Mouse (Mus musculus): ENCODE results near the gene Slco1a6. TPM values are rescaled to one million over a fixed set of nuclear protein-coding genes. Genes with fewer than 3 reads are reported as not detected.
"Not testable (repeated sequence)": the region's sequence is repeated elsewhere in the genome, so short reads cannot be mapped to it uniquely, and the experiment has no call there.

Gene Slco1a6
- polyA plus RNA-seq, 1 experiment from 2014 or later: not detected

DNA sequence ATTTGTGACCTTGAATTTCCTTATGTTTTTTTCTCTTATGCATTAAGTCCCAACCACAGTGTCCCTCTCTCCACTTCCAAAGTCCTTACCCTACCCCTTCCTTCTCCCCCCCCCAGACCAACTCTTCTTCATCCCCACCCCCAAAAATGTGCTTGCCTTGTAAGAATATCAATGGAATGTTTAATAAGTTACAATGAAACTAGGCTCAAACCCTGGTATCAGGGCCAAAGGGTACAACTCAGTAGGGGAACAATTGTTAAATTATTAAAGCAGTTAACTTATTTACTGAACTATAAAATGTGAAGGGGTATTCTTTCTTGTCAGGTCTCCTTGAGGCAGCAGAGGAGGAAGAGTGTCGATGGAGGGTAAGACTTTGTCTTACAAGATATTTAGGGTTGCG is 47.1 kb downstream of the Slco1a6 start:
- no peaks in the 10 kb centered on the region for H3K9me3 ChIP-seq
- H3K27ac ChIP-seq (replicated peaks): no peak overlapping the region
- no peak for ATAC-seq (replicated peaks)
- H3K9ac ChIP-seq (replicated peaks): no peak overlapping the region
- H3K4me2 ChIP-seq (replicated peaks): no peak overlapping the region
- H3K27me3 ChIP-seq: no peaks in the 10 kb centered on the region
- 96% methylated on average over 2 of the region's 2 CpGs for WGBS
- H3K4me1 ChIP-seq: no peaks in the 10 kb centered on the region
- no peak overlapping the region for H3K4me3 ChIP-seq
- H3K36me3 ChIP-seq: no peaks in the 10 kb centered on the region

DNA sequence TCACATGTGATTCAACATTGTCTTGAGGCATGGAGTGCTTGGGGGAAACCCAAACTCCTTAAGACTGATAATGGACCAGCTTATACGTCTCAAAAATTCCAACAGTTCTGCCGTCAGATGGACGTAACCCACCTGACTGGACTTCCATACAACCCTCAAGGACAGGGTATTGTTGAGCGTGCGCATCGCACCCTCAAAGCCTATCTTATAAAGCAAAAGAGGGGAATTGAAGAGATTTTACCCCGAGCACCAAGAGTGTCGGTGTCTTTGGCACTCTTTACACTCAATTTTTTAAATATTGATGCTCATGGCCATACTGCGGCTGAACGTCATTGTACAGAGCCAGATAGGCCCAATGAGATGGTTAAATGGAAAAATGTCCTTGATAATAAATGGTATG is 54.2 kb downstream of the Slco1a6 start:
- WGBS: 100% methylated on average over 5 of the region's 10 CpGs

DNA sequence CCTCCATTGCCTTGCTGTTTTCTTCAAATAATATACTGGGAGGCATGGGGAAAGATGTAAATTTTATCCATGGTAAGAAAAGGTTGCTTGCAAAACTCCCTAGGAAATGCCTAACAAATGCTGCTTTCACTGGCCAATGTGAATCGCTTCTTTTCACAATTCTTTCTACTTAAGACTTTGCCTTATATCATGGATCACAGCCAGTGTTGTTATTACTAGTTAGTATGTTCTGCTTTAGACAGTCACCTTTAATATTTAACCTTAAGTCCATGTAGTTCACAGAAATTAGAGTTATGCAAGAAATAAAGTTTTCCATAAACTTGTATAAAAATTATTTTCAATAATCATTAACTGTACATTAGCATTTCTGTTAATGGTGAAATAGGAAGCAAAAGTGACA is 60.0 kb downstream of the Slco1a6 start:
- Histone ChIP-seq H3K4me1 (no peaks in the 10 kb centered on the region), H3K9ac (replicated peaks) (no peak overlapping the region), H3K27me3 (no peaks in the 10 kb centered on the region), H3K4me3 (no peak overlapping the region), H3K4me2 (replicated peaks) (no peak overlapping the region), H3K9me3 (no peaks in the 10 kb centered on the region), H3K27ac (replicated peaks) (no peak overlapping the region), H3K36me3 (no peaks in the 10 kb centered on the region)
- WGBS: 89% methylated on average over 1 of the region's 1 CpGs
- no peak for ATAC-seq (replicated peaks)

More for the DNA sequence above, 54.2 kb downstream of the Slco1a6 start:
- not testable (repeated sequence) for H3K9me3 ChIP-seq; H3K27ac ChIP-seq (replicated peaks); H3K4me3 ChIP-seq; H3K4me1 ChIP-seq; H3K27me3 ChIP-seq; H3K9ac ChIP-seq (replicated peaks); H3K36me3 ChIP-seq; H3K4me2 ChIP-seq (replicated peaks); ATAC-seq (replicated peaks)

DNA sequence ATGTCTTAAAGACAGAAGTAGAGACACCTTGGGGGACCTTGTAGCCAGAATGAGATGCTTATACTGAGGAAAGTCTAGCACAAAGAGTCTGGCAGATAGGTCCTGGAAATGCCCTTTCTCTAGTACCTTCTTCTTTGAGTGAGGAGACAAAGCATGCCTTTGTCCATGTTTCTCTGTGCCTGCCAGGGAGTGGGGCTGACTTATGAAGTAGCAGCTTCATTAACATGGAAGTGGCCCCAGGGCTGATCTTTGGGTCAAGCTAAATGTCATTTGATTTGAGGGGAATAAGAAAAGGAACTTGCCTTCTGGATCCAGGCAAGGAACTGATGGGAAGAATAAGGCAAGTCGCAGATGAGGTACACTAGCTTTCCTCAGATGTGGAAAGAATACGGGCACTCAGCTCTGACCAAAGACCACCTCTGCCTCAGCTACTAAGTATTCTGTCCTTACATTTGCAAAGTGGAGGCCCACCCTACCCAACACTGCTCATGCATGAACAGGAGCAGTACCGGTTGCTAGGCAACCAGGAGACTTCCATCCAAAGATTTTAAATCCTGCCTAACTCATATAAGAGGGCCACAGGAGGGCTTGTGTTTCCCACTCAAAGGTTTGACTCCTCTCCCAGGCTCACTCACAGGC is 96.5 kb downstream of the Slco1a6 start:
- no peak overlapping the region for H3K9ac ChIP-seq (replicated peaks)
- H3K9me3 ChIP-seq: no peaks in the 10 kb centered on the region
- no peak overlapping the region for H3K4me2 ChIP-seq (replicated peaks)
- ATAC-seq (replicated peaks): peak; percentile 94
- H3K4me1 ChIP-seq: peaks cover 5% of the 10 kb centered on the region; the same call in 1 of the 2 replicates
- WGBS: 27% methylated on average over 3 of the region's 3 CpGs
- no peaks in the 10 kb centered on the region for H3K27me3 ChIP-seq
- H3K36me3 ChIP-seq: no peaks in the 10 kb centered on the region
- no peak overlapping the region for H3K4me3 ChIP-seq
- no peak overlapping the region for H3K27ac ChIP-seq (replicated peaks)

DNA sequence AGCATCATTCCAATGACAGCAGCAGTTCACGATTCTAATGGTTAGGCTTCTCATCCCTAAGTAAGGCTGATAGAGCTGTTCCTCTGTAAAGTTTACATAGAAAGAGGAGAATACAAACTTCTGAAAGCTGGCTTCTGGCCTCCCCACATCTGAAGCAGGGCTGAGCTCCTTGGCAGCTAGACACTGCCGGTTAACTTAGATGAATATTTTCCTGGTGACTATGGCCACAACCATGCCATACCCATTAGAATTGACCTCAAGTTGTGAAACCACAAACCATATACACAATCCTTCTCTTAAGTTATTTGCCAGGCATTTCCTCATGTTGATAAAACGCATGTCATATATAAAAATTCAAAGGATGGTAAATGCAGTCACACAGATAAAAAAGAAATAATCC is 117.2 kb downstream of the Slco1a6 start:
- WGBS: 90% methylated on average over 3 of the region's 3 CpGs
- Histone ChIP-seq H3K36me3 (no peaks in the 10 kb centered on the region), H3K9ac (replicated peaks) (no peak overlapping the region), H3K27me3 (no peaks in the 10 kb centered on the region), H3K4me1 (no peaks in the 10 kb centered on the region), H3K4me2 (replicated peaks) (no peak overlapping the region), H3K4me3 (no peak overlapping the region), H3K27ac (replicated peaks) (no peak overlapping the region), H3K9me3 (no peaks in the 10 kb centered on the region)
- ATAC-seq (replicated peaks): no peak

DNA sequence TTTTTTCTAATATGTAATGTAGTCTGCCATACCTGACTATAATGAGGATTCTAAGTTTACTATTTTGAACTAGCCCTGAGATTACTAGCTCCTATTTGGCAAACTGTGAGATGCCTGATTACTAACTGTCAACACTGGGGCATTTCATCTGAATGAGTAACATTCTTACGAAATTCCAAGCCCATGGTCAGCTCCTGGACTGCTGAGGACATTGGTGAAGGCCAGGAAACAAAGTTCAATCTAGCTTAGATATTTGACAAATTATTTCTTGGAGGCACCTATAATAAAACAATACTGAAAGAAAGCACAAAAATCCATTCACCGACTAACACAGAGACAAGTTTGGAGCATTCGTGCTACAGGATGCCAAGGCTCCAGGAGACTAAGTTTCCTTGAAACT is 150.0 kb downstream of the Slco1a6 start:
- ATAC-seq (replicated peaks); H3K27ac ChIP-seq (replicated peaks); H3K9ac ChIP-seq (replicated peaks); H3K4me3 ChIP-seq; H3K9me3 ChIP-seq; H3K4me2 ChIP-seq (replicated peaks); H3K27me3 ChIP-seq; H3K36me3 ChIP-seq; H3K4me1 ChIP-seq: not testable (repeated sequence)
- 88% methylated on average over 3 of the region's 3 CpGs for WGBS

DNA sequence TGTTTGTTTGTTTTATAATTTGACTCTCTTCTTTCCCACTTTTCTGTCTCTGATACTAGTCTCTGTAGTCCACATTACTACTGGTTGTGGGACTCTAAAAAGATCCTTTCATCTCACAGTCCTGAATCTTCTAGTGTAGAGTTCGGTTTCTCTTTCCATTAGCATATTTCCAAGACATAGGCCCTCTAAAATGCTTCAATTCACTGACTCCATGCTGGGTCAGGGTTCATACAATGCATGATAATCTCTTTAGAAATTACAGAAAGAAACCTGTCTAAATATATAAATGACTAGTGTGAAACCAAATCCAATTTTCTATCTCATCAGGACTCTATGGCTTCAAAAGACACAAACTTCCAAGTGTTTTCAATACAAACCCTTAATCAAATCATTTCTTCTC is 160.6 kb downstream of the Slco1a6 start:
- Histone ChIP-seq H3K27ac (replicated peaks) (no peak overlapping the region), H3K4me1 (no peaks in the 10 kb centered on the region), H3K36me3 (no peaks in the 10 kb centered on the region), H3K4me3 (no peak overlapping the region), H3K4me2 (replicated peaks) (no peak overlapping the region), H3K27me3 (no peaks in the 10 kb centered on the region), H3K9me3 (no peaks in the 10 kb centered on the region), H3K9ac (replicated peaks) (no peak overlapping the region)
- ATAC-seq (replicated peaks): no peak
- 70% methylated on average over 1 of the region's 1 CpGs for WGBS

DNA sequence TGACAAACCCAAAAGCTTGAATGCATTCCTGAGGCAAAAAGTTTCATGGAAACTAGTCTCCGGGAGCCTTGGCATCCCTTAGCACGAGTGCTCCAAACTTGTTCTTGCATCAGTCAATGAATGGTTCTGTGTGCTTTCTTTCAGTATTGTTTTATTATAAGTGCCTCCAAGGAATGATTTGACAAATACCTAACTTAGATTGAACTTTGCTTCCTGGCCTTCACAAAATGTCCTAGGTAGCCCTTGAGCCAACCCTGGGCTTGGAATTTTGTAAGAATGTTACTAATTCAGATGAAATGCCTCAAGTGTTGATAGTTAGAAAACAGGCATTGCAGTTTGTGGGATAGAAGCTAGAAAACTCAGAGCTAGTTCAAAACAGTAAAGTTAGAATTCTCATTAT is 162.6 kb downstream of the Slco1a6 start:
- H3K9ac ChIP-seq (replicated peaks): no peak overlapping the region
- no peaks in the 10 kb centered on the region for H3K4me1 ChIP-seq
- WGBS: 91% methylated on average over 2 of the region's 2 CpGs
- H3K36me3 ChIP-seq: no peaks in the 10 kb centered on the region
- no peak overlapping the region for H3K4me3 ChIP-seq
- no peaks in the 10 kb centered on the region for H3K27me3 ChIP-seq
- ATAC-seq (replicated peaks): no peak
- no peak overlapping the region for H3K4me2 ChIP-seq (replicated peaks)
- H3K27ac ChIP-seq (replicated peaks): no peak overlapping the region
- no peaks in the 10 kb centered on the region for H3K9me3 ChIP-seq

DNA sequence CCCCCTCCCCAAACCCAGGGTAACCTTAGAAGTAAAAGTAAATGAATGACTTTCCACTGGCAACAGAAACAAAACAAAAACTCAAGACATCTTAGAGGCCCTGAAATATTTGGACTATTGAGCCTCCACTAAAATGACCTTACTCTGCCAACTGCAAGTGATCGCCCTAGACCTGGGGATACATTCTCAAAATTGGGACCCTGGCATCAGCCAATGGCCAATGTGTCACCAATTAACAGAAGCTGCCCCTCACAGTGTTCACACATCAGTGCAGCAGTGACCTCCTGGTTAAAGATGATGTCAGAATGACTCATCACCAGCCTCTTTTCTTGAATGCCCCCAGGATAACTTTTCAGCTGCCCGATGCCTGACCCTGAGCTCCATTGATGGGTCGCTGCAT is 166.4 kb downstream of the Slco1a6 start:
- no peaks in the 10 kb centered on the region for H3K9me3 ChIP-seq
- no peaks in the 10 kb centered on the region for H3K27me3 ChIP-seq
- no peak overlapping the region for H3K4me2 ChIP-seq (replicated peaks)
- WGBS: 97% methylated on average over 3 of the region's 3 CpGs
- no peak for ATAC-seq (replicated peaks)
- no peaks in the 10 kb centered on the region for H3K36me3 ChIP-seq
- no peaks in the 10 kb centered on the region for H3K4me1 ChIP-seq
- H3K9ac ChIP-seq (replicated peaks): no peak overlapping the region
- no peak overlapping the region for H3K27ac ChIP-seq (replicated peaks)
- no peak overlapping the region for H3K4me3 ChIP-seq

DNA sequence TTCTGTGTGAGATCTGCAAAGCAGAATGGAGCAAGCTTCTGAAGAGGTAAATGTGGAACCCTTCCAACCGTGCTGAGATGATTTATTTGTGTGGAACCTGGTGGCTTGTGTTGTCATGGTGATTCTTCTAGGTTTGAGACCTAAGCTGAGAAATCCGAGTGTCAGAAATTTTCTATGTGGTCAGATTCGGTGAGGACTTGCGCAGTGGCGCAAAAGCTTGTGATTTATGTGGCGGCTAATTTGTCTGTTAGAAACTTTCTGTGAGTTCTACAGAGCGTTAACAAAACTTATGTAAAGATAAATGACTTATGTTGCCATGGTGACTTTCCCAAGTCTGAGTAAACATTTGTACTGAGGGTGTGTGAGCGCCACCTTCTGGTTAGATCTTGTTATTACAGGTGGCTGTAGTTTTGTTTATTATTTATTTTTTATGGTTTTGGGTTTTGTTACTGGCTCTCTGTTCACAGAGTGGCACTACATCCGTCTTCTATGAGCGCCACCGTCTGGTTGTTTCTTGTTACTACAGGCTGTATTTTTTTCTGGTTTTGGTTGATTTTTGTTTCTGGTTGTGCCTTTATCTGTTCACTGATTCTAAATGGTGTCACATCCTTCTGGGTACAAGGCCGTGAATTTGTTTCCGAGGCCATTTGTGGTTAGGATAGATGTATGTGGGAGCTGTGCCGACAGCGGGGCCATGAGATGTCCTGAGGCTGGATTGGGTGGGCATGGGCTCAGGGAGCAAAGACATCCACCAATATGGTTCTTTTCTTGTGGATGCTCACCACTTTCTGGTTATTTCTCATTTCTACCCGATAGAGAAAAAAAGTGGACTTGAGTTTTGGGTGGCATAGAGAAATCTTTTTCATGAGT is 167.8 kb downstream of the Slco1a6 start:
- H3K4me3 ChIP-seq: no peak overlapping the region
- no peaks in the 10 kb centered on the region for H3K36me3 ChIP-seq
- no peaks in the 10 kb centered on the region for H3K4me1 ChIP-seq
- no peak overlapping the region for H3K9ac ChIP-seq (replicated peaks)
- no peaks in the 10 kb centered on the region for H3K9me3 ChIP-seq
- no peak overlapping the region for H3K27ac ChIP-seq (replicated peaks)
- no peak overlapping the region for H3K4me2 ChIP-seq (replicated peaks)
- peak; percentile 48; the same call in 1 of the 2 replicates for ATAC-seq (replicated peaks)
- no peaks in the 10 kb centered on the region for H3K27me3 ChIP-seq
- WGBS: 57% methylated on average over 16 of the region's 16 CpGs

DNA sequence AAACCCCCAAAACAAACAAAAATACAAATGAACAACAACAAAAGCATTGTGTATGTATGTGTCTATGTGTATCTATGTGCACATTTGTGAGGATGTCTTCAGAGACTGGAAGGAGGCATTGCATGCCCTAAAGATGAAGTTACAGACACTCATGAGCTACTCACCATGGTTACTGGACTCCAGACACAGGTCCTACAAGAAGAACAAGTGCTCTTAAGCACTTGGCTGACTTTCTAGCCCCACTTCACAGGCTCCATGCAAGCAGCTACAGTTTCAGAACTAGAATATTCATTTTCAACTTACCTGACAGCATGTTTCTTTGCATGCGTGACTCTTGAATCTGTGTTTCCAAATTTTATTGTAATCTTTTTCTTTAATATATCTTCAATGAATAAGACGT is 172.6 kb downstream of the Slco1a6 start:
- H3K9ac ChIP-seq (replicated peaks): no peak overlapping the region
- H3K4me1 ChIP-seq: no peaks in the 10 kb centered on the region
- H3K36me3 ChIP-seq: no peaks in the 10 kb centered on the region
- H3K4me3 ChIP-seq: no peak overlapping the region
- H3K4me2 ChIP-seq (replicated peaks): no peak overlapping the region
- no peaks in the 10 kb centered on the region for H3K27me3 ChIP-seq
- no peak overlapping the region for H3K27ac ChIP-seq (replicated peaks)
- H3K9me3 ChIP-seq: no peaks in the 10 kb centered on the region
- 92% methylated on average over 2 of the region's 2 CpGs for WGBS
- ATAC-seq (replicated peaks): no peak

Data from forebrain, embryonic 15.5 days (tissue).